7 mouse cellular contexts compared by ENCODE assay signal in genomic region chr10:69583874-69584481, GRCm38 (mm10).
DNase-seq lines count a peak whose midpoint lies in the region; ATAC-seq and TF ChIP-seq lines count a peak whose summit lies in the region.

No protein-coding gene starts in this region.

- H3K4me3 ChIP-seq in forebrain, embryonic 12.5 days (replicated peaks): no peak overlapping the region
- no peak overlapping the region for H3K4me3 ChIP-seq in liver, postnatal 0 days (ENCODE audit: low read depth, low read length)

- peaks cover 21% of the 10 kb centered on the region for H3K4me1 ChIP-seq in forebrain, embryonic 12.5 days
- peaks cover 3% of the 10 kb centered on the region; the same call in 1 of the 2 replicates for H3K4me1 ChIP-seq in liver, postnatal 0 days (ENCODE audit: insufficient read depth)

- 36% methylated on average over 11 of the region's 11 CpGs for WGBS in forebrain, embryonic 12.5 days
- WGBS in liver, postnatal 0 days (ENCODE audit: insufficient replicate concordance): 44% methylated on average over 11 of the region's 11 CpGs

- H3K4me2 ChIP-seq in forebrain, embryonic 12.5 days: no peak overlapping the region
- H3K4me2 ChIP-seq in liver, postnatal 0 days (ENCODE audit: low read depth, low read length): no peak overlapping the region

- H3K9ac ChIP-seq in forebrain, embryonic 12.5 days: no peak overlapping the region
- no peak overlapping the region for H3K9ac ChIP-seq in liver, postnatal 0 days (replicated peaks)

- TF ChIP-seq CTCF in liver, postnatal 0 days (IDR thresholded peaks at IDR 0.05; ENCODE audit: low read depth): no peak

- no peaks in the 10 kb centered on the region for H3K9me3 ChIP-seq in forebrain, embryonic 12.5 days
- H3K9me3 ChIP-seq in liver, postnatal 0 days (ENCODE audit: low read length): no peaks in the 10 kb centered on the region

- peak overlapping the region; percentile 68 for H3K27ac ChIP-seq in forebrain, embryonic 12.5 days
- H3K27ac ChIP-seq in liver, postnatal 0 days (ENCODE audit: low read depth): peak overlapping the region; percentile 57

- H3K36me3 ChIP-seq in forebrain, embryonic 12.5 days (replicated peaks): no peaks in the 10 kb centered on the region
- no peaks in the 10 kb centered on the region for H3K36me3 ChIP-seq in liver, postnatal 0 days (replicated peaks; ENCODE audit: insufficient read depth, low read length)

- H3K27me3 ChIP-seq in forebrain, embryonic 12.5 days: no peaks in the 10 kb centered on the region
- no peaks in the 10 kb centered on the region for H3K27me3 ChIP-seq in liver, postnatal 0 days (ENCODE audit: insufficient read depth, low read length)

- TF ChIP-seq EP300 in liver, postnatal 0 days (IDR thresholded peaks at IDR 0.05; ENCODE audit: low read depth): no peak

- ATAC-seq in forebrain, embryonic 12.5 days (ENCODE audit: low FRiP score): peak; percentile 75
- ATAC-seq in liver, postnatal 0 days: peak; percentile 87

- DNase-seq in embryo, embryonic 10.5 days (ENCODE audit: low spot score): peak; percentile 88
- peak; percentile 72 for DNase-seq in kidney, adult 11 months
- peak; percentile 61 for DNase-seq in liver, postnatal 0 days
- DNase-seq in testis, postnatal 14 days (ENCODE audit: low spot score): peak; percentile 23
- no peak for DNase-seq in left cerebral cortex, adult 8-10 months (ENCODE audit: low spot score in 2 of 2)
- DNase-seq in layer of hippocampus, adult 18-20 months (ENCODE audit: low spot score in 2 of 2): no peak

Comparison
In these comparisons a context has a peak if more than half of its experiments do, and no peak if none do; other contexts are left out.
1. DNase-seq: peak in embryo, embryonic 10.5 days (single experiment), kidney, adult 11 months (single experiment), liver, postnatal 0 days (single experiment) and testis, postnatal 14 days (single experiment); none in left cerebral cortex, adult 8-10 months (0 of 2) and layer of hippocampus, adult 18-20 months (0 of 2).